ENCODE assay signal across 8 mouse cellular contexts in the genomic region with DNA sequence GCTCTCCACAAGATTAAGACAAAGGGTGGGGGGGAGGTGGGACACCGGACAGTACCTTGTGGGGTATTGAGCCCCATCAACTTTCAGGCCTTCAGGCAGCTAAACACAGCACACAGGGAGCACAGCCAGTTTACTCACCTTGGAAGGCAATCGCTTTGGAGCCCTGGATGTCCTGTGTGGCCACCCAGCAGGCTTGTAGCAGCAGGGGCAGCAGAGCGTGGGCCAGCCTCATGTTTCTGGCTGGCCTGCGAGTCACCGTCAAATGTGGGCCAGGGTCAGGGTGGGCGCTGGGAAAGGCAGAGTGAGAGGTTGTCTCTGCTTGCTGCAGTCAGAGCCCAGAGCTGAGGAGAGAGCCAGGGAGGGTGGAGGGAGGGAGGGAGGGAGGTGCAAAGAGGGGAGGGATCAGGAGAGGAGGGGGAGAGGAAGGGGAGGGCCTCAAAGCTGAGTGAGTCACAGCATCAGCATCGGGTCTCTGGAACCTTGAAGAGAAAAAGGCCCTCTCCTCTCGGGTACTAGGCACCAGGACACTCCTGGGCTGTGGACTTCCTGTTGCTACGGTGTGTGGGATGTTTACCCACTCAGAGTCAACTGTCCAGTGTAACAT. TPM values are rescaled to one million over a fixed set of nuclear protein-coding genes. Genes with fewer than 3 reads are reported as not detected.
DNase-seq lines count a peak whose midpoint lies in the region; ATAC-seq lines count a peak whose summit lies in the region.

Col6a1 (minus strand) TSS at position 487 of the 604 bp plus-strand sequence.

- peak within 1 kb of the TSS; percentile 82 for H3K9ac ChIP-seq in heart, embryonic 13.5 days

- peak within 1 kb of the TSS; percentile 74 for H3K27ac ChIP-seq in heart, embryonic 13.5 days (replicated peaks)

- peaks cover 26% of the 10 kb centered on the region for H3K36me3 ChIP-seq in heart, embryonic 13.5 days

- peak; percentile 49 for DNase-seq in ovary, adult 18-20 months (ENCODE audit: low spot score)
- DNase-seq in ovary, postnatal 14 days (ENCODE audit: low spot score) = no peak
- DNase-seq in embryo, embryonic 11.5 days (ENCODE audit: low read depth, low spot score) = peak; percentile 27
- DNase-seq in layer of hippocampus, postnatal 10 days (ENCODE audit: low spot score in 2 of 2) = peak in 1 of 2 experiments; percentile 10
- DNase-seq in lung, postnatal 10 days = peak; percentile 73
- no peak for DNase-seq in cerebellum, adult 11-12 months

- peaks cover 40% of the 10 kb centered on the region for H3K4me1 ChIP-seq in heart, embryonic 13.5 days

- H3K27me3 ChIP-seq in heart, embryonic 13.5 days (replicated peaks) = no peaks in the 10 kb centered on the region

- H3K4me2 ChIP-seq in heart, embryonic 13.5 days = peak within 1 kb of the TSS; percentile 64

- no peaks in the 10 kb centered on the region for H3K9me3 ChIP-seq in heart, embryonic 13.5 days

- no peak for ATAC-seq in heart, embryonic 13.5 days (ENCODE audit: extremely low read depth, insufficient number of reproducible peaks, low FRiP score, low TSS enrichment)
- ATAC-seq in CD4-positive, CD25-positive, alpha-beta regulatory T cell, adult 4 months = no peak

- H3K4me3 ChIP-seq in heart, embryonic 13.5 days = peak within 1 kb of the TSS; percentile 51

- 20% methylated on average over 9 of the region's 9 CpGs for WGBS in heart, embryonic 13.5 days

RNA-seq across cellular contexts. Expression of gene Col6a1, which starts in this region (rescaled TPM):
- polyA plus RNA-seq in heart, embryonic 13.5 days (2015; fragmentation: Nextera tagmentation; extraction: Ambion mirVana) = 49.6 and 55.5 TPM in 2 replicates
- 10 to 100 TPM; 38.0 to 38.9 TPM for total RNA-seq in layer of hippocampus, postnatal 10 days (2021)
- polyA plus RNA-seq in CD4-positive, CD25-positive, alpha-beta regulatory T cell, adult 4 months (2017; shearing (Covaris generic)) = not detected

Comparison
In these comparisons a context has a peak if more than half of its experiments do, and no peak if none do; other contexts are left out.
1. RNA of gene Col6a1 (polyA plus RNA-seq): 49.6 to 55.5 TPM in heart, embryonic 13.5 days; not detected in CD4-positive, CD25-positive, alpha-beta regulatory T cell, adult 4 months; every median in the first group is over 10 times any median in the second.
2. DNase-seq: peak in ovary, adult 18-20 months (single experiment), embryo, embryonic 11.5 days (single experiment) and lung, postnatal 10 days (single experiment); none in ovary, postnatal 14 days (single experiment) and cerebellum, adult 11-12 months (single experiment).